Mouse (Mus musculus) MEL (cell line): ENCODE measurements at regions not wholly inside any gene's neighbourhood (a gene's known extent, or its start where the extent isn't known, plus 50 kb on each side); places are given as distances from the start of the nearest gene placed in this dataset.

ENCODE experiments used
- MAX ChIP-seq: IDR thresholded peaks from 2 replicates; pipeline ENCODE4 v1.6.1; 2011; ENCODE audit warnings: low read length, improper control_type of control experiment
- MEF2A ChIP-seq: IDR thresholded peaks from 2 replicates; pipeline ENCODE4 v1.6.1; 2014; ENCODE audit warnings: low read depth, mild to moderate bottlenecking, inconsistent platforms, low read length, improper control_type of control experiment; ENCODE audit not compliant: poor library complexity, insufficient replicate concordance, severe bottlenecking; ENCODE audit errors: extremely low read depth
- POLR2A ChIP-seq, 2 experiments: IDR thresholded peaks; 2 replicates each; pipeline ENCODE4 v1.6.1; 2011 to 2012; ENCODE audit warnings: low read length in 2 of 2, mild to moderate bottlenecking in 2 of 2, control low read depth in 1 of 2, improper control_type of control experiment in 1 of 2, low read depth in 1 of 2, moderate library complexity in 1 of 2; ENCODE audit not compliant: control insufficient read depth in 1 of 2, insufficient read depth in 1 of 2, poor library complexity in 1 of 2
- RAD21 ChIP-seq: IDR thresholded peaks from 2 replicates; pipeline ENCODE4 v1.6.1; 2011; ENCODE audit warnings: mild to moderate bottlenecking, low read depth, low read length, improper control_type of control experiment
- TAL1 ChIP-seq: IDR thresholded peaks from 2 replicates; pipeline ENCODE4 v1.6.1; 2012; ENCODE audit warnings: mild to moderate bottlenecking, inconsistent platforms, low read length, moderate library complexity, mixed read lengths

GRCm38 (mm10) chr15:27014659-27014974 is 119.2 kb upstream of the Fbxl7 start:
- TF ChIP-seq MAX: no peak
- no peak for TF ChIP-seq POLR2A (IDR thresholded peaks at IDR 0.05; ENCODE audit: control insufficient read depth in 1 of 2, insufficient read depth in 1 of 2, low read depth in 1 of 2, low read length in 2 of 2, poor library complexity in 1 of 2)
- no peak for TF ChIP-seq MEF2A
- no peak for TF ChIP-seq RAD21
- no peak for TF ChIP-seq TAL1
